Mouse (Mus musculus) right cerebral cortex, adult 18-20 months (tissue): ENCODE measurements at regions not wholly inside any gene's neighbourhood (a gene's known extent, or its start where the extent isn't known, plus 50 kb on each side); places are given as distances from the start of the nearest gene placed in this dataset.

ENCODE experiments used
- DNase-seq: peaks from one replicate; pipeline ENCODE4 v3.0.0; 2022; ENCODE audit warnings: mixed read lengths

GRCm38 (mm10) chr16:29147766-29148165 is 61.7 kb upstream of the Hrasls start:
- peak; percentile 29 for DNase-seq

GRCm38 (mm10) chr16:29119217-29119616 is 90.3 kb upstream of the Hrasls start:
- no peak for DNase-seq

- no peak for DNase-seq
Measured at GRCm38 (mm10) chr16:29096791-29097190, 112.7 kb upstream of the Hrasls start.

- DNase-seq = no peak
Measured at GRCm38 (mm10) chr16:29065961-29066360, 136.5 kb upstream of the Mb21d2 start.

- no peak for DNase-seq
Measured at GRCm38 (mm10) chr16:29065097-29065785, 135.8 kb upstream of the Mb21d2 start.

GRCm38 (mm10) chr16:29063377-29063776 is 133.9 kb upstream of the Mb21d2 start:
- DNase-seq = no peak

- no peak for DNase-seq
Measured at GRCm38 (mm10) chr16:29057076-29057475, 127.6 kb upstream of the Mb21d2 start.

GRCm38 (mm10) chr16:29054423-29054822 is 125.0 kb upstream of the Mb21d2 start:
- DNase-seq = no peak

- DNase-seq = no peak
Measured at GRCm38 (mm10) chr16:29046453-29046993, 117.0 kb upstream of the Mb21d2 start.

- DNase-seq = peak; percentile 37
Measured at GRCm38 (mm10) chr16:29035523-29035922, 106.0 kb upstream of the Mb21d2 start.

- no peak for DNase-seq
Measured at GRCm38 (mm10) chr16:29034053-29034794, 104.8 kb upstream of the Mb21d2 start.

GRCm38 (mm10) chr16:29033357-29033756 is 103.9 kb upstream of the Mb21d2 start:
- no peak for DNase-seq

- DNase-seq = no peak
Measured at GRCm38 (mm10) chr16:29027856-29028255, 98.4 kb upstream of the Mb21d2 start.

GRCm38 (mm10) chr16:29001249-29001648 is 71.8 kb upstream of the Mb21d2 start:
- no peak for DNase-seq

GRCm38 (mm10) chr16:28999641-29000040 is 70.2 kb upstream of the Mb21d2 start:
- DNase-seq = no peak

- no peak for DNase-seq
Measured at GRCm38 (mm10) chr16:28996629-28997028, 67.2 kb upstream of the Mb21d2 start.

- no peak for DNase-seq
Measured at GRCm38 (mm10) chr16:28990666-28991065, 61.2 kb upstream of the Mb21d2 start.

GRCm38 (mm10) chr16:28984931-28985330 is 55.5 kb upstream of the Mb21d2 start:
- no peak for DNase-seq

GRCm38 (mm10) chr16:28982901-28983300 is 53.4 kb upstream of the Mb21d2 start:
- DNase-seq = no peak
